Mouse (Mus musculus) bone marrow, adult 2 months (tissue): Measurements from ENCODE around the gene Snx9.

Source experiments
- CTCF ChIP-seq: fragments of 200-500 bp; IDR thresholded peaks from 2 replicates; pipeline ENCODE4 v1.5.1; 2011; ENCODE audit warnings: low read length, control low read depth; ENCODE audit not compliant: control insufficient read depth, insufficient read depth
- POLR2A ChIP-seq: fragments of 200-500 bp; IDR thresholded peaks from 2 replicates; pipeline ENCODE4 v1.6.1; 2011; ENCODE audit warnings: low read depth, mild to moderate bottlenecking, control low read depth, low read length, borderline replicate concordance; ENCODE audit not compliant: control insufficient read depth

- TF ChIP-seq CTCF (no peak), POLR2A (no peak)
Measured at GRCm38 (mm10) chr17:5841943-5842273, 779 bp downstream of the Snx9 start.
